Mouse (Mus musculus) urinary bladder, postnatal 4 days (tissue): ENCODE data around the gene Ada.

ENCODE experiments used
- DNase-seq, 2 experiments: peaks; one replicate each; pipeline ENCODE4 v3.0.0; 2021 to 2022; ENCODE audit warnings: low spot score in 2 of 2

Gene Ada

GRCm38 (mm10) chr2:163732021-163732420, 18.0 kb downstream of the Ada start:
- DNase-seq = no peak

GRCm38 (mm10) chr2:163728300-163728699, 21.7 kb downstream of the Ada start:
- DNase-seq = no peak

- DNase-seq = no peak
Measured at GRCm38 (mm10) chr2:163726766-163727393, 23.2 kb downstream of the Ada start.

- DNase-seq = no peak
Measured at GRCm38 (mm10) chr2:163722550-163722949, 27.5 kb downstream of the Ada start.

GRCm38 (mm10) chr2:163719616-163720015, 30.4 kb downstream of the Ada start:
- no peak for DNase-seq

GRCm38 (mm10) chr2:163718951-163719603, 31.0 kb downstream of the Ada start:
- peak; percentile 66 to 78 for DNase-seq

- no peak for DNase-seq
Measured at GRCm38 (mm10) chr2:163718526-163718925, 31.5 kb downstream of the Ada start.

GRCm38 (mm10) chr2:163716853-163717252, 33.2 kb downstream of the Ada start:
- no peak for DNase-seq

GRCm38 (mm10) chr2:163716448-163716847, 33.6 kb downstream of the Ada start:
- DNase-seq = no peak

- no peak for DNase-seq
Measured at GRCm38 (mm10) chr2:163713340-163713739, 36.7 kb downstream of the Ada start.

GRCm38 (mm10) chr2:163712874-163713273, 37.2 kb downstream of the Ada start:
- no peak for DNase-seq

GRCm38 (mm10) chr2:163712473-163712872, 37.6 kb downstream of the Ada start:
- DNase-seq = no peak

- DNase-seq = no peak
Measured at GRCm38 (mm10) chr2:163711368-163711868, 38.6 kb downstream of the Ada start.

- no peak for DNase-seq
Measured at GRCm38 (mm10) chr2:163710606-163711159, 39.4 kb downstream of the Ada start.

- DNase-seq = no peak
Measured at GRCm38 (mm10) chr2:163710000-163710399, 40.0 kb downstream of the Ada start.

- no peak for DNase-seq
Measured at GRCm38 (mm10) chr2:163708763-163709250, 41.2 kb downstream of the Ada start.

- DNase-seq = no peak
Measured at GRCm38 (mm10) chr2:163708321-163708720, 41.7 kb downstream of the Ada start.

- no peak for DNase-seq
Measured at GRCm38 (mm10) chr2:163703599-163704260, 46.3 kb downstream of the Ada start.

- DNase-seq = no peak
Measured at GRCm38 (mm10) chr2:163702921-163703320, 47.1 kb downstream of the Ada start.

GRCm38 (mm10) chr2:163702431-163702830, 47.6 kb downstream of the Ada start:
- DNase-seq = no peak

GRCm38 (mm10) chr2:163699078-163699780, 50.8 kb downstream of the Ada start:
- DNase-seq = no peak
